Mouse (Mus musculus) heart, embryonic 13.5 days (tissue): ENCODE data around the gene Mog. TPM values are rescaled to one million over a fixed set of nuclear protein-coding genes. Genes with fewer than 3 reads are reported as not detected.

Source experiments
- ATAC-seq: fragments of 200-750 bp; cut with Nextera tagmentation; 2 replicates; pipeline ENCODE4 v1.8.0; 2017; ENCODE audit warnings: moderate TSS enrichment; ENCODE audit not compliant: insufficient number of reproducible peaks, low FRiP score, low TSS enrichment; ENCODE audit errors: extremely low read depth
- H3K27ac ChIP-seq: fragments of 300-500 bp; sonication (generic); replicated peaks from 2 replicates; pipeline ENCODE4 v1.5.1; 2015; ENCODE audit warnings: moderate library complexity, mild to moderate bottlenecking, inconsistent platforms
- H3K27me3 ChIP-seq: fragments of 300-500 bp; sonication (generic); replicated peaks from 2 replicates; pipeline ENCODE4 v1.6.1; 2015; ENCODE audit warnings: mild to moderate bottlenecking, inconsistent platforms
- H3K36me3 ChIP-seq: fragments of 300-500 bp; sonication (generic); 2 replicates; pipeline ENCODE4 v1.6.1; 2015; ENCODE audit warnings: mild to moderate bottlenecking, inconsistent platforms
- H3K4me1 ChIP-seq: fragments of 300-500 bp; sonication (generic); 2 replicates; pipeline ENCODE4 v1.6.1; 2015; ENCODE audit warnings: inconsistent platforms
- H3K4me2 ChIP-seq: fragments of 300-500 bp; sonication (generic); 2 replicates; pipeline ENCODE4 v1.6.1; 2015; ENCODE audit warnings: inconsistent platforms, mild to moderate bottlenecking, moderate library complexity
- H3K4me3 ChIP-seq: fragments of 300-500 bp; sonication (generic); 2 replicates; pipeline ENCODE4 v1.5.1; 2015; ENCODE audit warnings: moderate library complexity, mild to moderate bottlenecking, inconsistent platforms
- H3K9ac ChIP-seq: fragments of 300-500 bp; sonication (generic); 2 replicates; pipeline ENCODE4 v1.6.1; 2015; ENCODE audit warnings: inconsistent platforms, mild to moderate bottlenecking, moderate library complexity
- H3K9me3 ChIP-seq: fragments of 300-500 bp; sonication (generic); 2 replicates; pipeline ENCODE4 v1.6.1; 2016; ENCODE audit warnings: inconsistent platforms
- WGBS: fragments of 180-500 bp; shearing (Covaris S2); methylation state at CpG from one replicate; pipeline ENCODE4 v1.1.7; 2015; ENCODE audit warnings: mixed read lengths; 5-methylcytosine and 5-hydroxymethylcytosine counted together
- polyA plus RNA-seq: library from polyadenylated mRNA; unstranded; fragments of >200 nt; fragmentation: Nextera tagmentation; extraction: Ambion mirVana; gene quantifications from 2 replicates; pipeline ENCODE4 v1.2.1, GENCODE M21; 2015

Gene Mog
- polyA plus RNA-seq, 1 experiment from 2014 or later, result not detected

DNA sequence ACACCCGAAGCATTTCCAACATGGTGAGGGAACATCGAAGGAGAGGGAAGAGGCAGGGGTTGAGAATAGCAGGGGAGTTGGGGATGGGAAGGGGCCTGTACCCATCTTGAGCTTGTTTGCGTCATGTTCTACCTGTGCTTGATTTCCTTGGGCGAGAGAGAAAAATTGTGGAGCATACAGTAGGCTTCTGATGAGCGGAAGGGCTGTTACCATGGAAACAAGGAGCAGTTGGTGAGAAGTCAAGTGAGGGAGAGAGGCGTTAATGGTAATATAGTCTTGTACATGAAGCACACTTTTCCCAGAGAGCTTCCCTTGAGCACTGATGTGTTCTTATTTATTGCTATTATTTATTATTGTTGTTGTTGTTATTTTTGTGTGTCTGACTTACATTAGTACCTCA, 33.8 kb upstream of the Mog start:
- Histone ChIP-seq H3K27me3 (no peaks in the 10 kb centered on the region), H3K9me3 (no peaks in the 10 kb centered on the region), H3K9ac (no peak overlapping the region), H3K36me3 (peaks cover 77% of the 10 kb centered on the region), H3K4me3 (no peak overlapping the region), H3K4me2 (no peak overlapping the region), H3K27ac (no peak overlapping the region), H3K4me1 (0 out of 2 replicates have a peak, but pooled peaks cover under 1% of the 10 kb centered on the region)
- no peak for ATAC-seq
- 86% methylated on average over 6 of the region's 6 CpGs for WGBS

- ATAC-seq, result no peak
- Histone ChIP-seq H3K27ac (no peak overlapping the region), H3K9ac (no peak overlapping the region), H3K27me3 (peaks cover 19% of the 10 kb centered on the region), H3K4me3 (no peak overlapping the region), H3K36me3 (peaks cover 32% of the 10 kb centered on the region), H3K4me1 (peaks cover 31% of the 10 kb centered on the region), H3K9me3 (no peaks in the 10 kb centered on the region), H3K4me2 (no peak overlapping the region; the same call in 1 of the 2 replicates)
- WGBS, result 55% methylated on average over 4 of the region's 4 CpGs
Measured at GRCm38 (mm10) chr17:37051745-37052144, 28.5 kb upstream of the Mog start.

DNA sequence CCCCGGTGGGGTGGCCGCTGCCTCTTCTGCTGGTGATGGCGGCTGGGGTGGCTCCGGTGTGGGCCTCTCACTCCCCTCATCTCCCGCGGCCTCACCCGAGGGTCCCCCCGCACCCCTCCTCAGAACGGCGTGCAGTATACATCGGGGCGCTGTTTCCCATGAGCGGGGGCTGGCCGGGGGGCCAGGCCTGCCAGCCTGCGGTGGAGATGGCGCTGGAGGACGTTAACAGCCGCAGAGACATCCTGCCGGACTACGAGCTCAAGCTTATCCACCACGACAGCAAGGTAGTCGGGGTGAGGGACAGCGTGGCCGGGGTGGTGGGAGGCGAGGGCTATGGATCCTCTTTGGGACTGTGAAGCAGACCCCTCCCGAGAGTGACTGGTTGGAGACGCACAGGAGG, 27.7 kb upstream of the Mog start:
- 6% methylated on average over 27 of the region's 27 CpGs for WGBS
- Histone ChIP-seq H3K9ac (peak overlapping the region; percentile 85), H3K4me1 (peaks cover 34% of the 10 kb centered on the region), H3K27ac (no peak overlapping the region), H3K27me3 (peaks cover 19% of the 10 kb centered on the region), H3K9me3 (no peaks in the 10 kb centered on the region), H3K36me3 (peaks cover 23% of the 10 kb centered on the region), H3K4me3 (peak overlapping the region; percentile 67), H3K4me2 (peak overlapping the region; percentile 96)
- ATAC-seq, result no peak

GRCm38 (mm10) chr17:37050399-37050798, 27.2 kb upstream of the Mog start:
- peak overlapping the region; percentile 67 for H3K4me3 ChIP-seq
- H3K27ac ChIP-seq, result 0 out of 2 replicates have a peak overlapping the region, but pooled peaks have one; percentile 32
- peak overlapping the region; percentile 96 for H3K4me2 ChIP-seq
- WGBS, result 2% methylated on average over 22 of the region's 22 CpGs
- ATAC-seq, result peak; percentile 28; the same call in 1 of the 2 replicates
- peaks cover 18% of the 10 kb centered on the region for H3K36me3 ChIP-seq
- H3K4me1 ChIP-seq, result peaks cover 35% of the 10 kb centered on the region
- H3K27me3 ChIP-seq, result peaks cover 19% of the 10 kb centered on the region
- H3K9ac ChIP-seq, result peak overlapping the region; percentile 85
- no peaks in the 10 kb centered on the region for H3K9me3 ChIP-seq

DNA sequence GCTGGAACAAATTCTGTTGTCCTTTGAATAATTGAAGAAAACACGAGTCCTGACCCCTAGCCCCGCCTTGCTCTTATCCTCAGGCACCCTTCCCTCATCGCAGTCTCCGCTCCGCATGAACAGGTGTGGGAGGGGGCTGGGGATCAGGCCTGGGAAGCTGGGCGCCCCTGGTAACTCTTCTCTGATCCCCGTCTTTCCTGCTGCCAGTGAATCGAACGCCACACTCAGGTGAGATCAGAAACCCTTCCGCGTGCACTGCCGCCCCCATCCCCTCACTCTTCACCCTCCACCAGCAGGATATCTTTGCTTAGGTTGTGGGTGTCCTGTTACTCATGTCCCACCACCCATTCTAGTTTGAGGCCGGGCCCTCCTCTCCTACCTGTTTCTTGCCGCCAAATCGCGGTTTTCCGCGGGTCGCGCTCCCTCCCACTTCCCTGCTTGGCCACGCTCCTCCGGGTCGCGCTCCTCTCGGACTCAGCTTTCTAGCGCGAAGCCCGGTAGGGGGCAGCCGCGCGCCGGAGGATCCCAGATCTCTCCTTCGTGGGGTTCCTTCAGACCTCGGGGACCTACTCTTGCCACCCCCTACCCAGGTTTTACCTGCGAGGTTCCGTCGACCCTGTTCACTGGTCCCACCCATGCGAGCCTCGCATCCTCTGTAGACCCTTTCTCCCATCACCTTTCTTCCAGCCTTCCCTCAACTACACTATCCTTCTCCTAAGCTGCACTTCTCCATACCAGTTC, 26.5 kb upstream of the Mog start:
- peaks cover 19% of the 10 kb centered on the region for H3K27me3 ChIP-seq
- H3K4me2 ChIP-seq, result peak overlapping the region; percentile 96
- ATAC-seq, result no peak
- H3K9me3 ChIP-seq, result no peaks in the 10 kb centered on the region
- peaks cover 13% of the 10 kb centered on the region for H3K36me3 ChIP-seq
- peaks cover 38% of the 10 kb centered on the region for H3K4me1 ChIP-seq
- 6% methylated on average over 39 of the region's 39 CpGs for WGBS
- H3K4me3 ChIP-seq, result peak overlapping the region; percentile 67
- peak overlapping the region; percentile 85 for H3K9ac ChIP-seq
- H3K27ac ChIP-seq, result 0 out of 2 replicates have a peak overlapping the region, but pooled peaks have one; percentile 32

- ATAC-seq, result no peak
Measured at GRCm38 (mm10) chr17:37048383-37048782, 25.2 kb upstream of the Mog start.

GRCm38 (mm10) chr17:37047981-37048380, 24.8 kb upstream of the Mog start:
- H3K4me2 ChIP-seq, result no peak overlapping the region
- no peak overlapping the region for H3K27ac ChIP-seq
- H3K9ac ChIP-seq, result no peak overlapping the region
- H3K4me1 ChIP-seq, result peaks cover 38% of the 10 kb centered on the region
- ATAC-seq, result no peak
- H3K27me3 ChIP-seq, result peaks cover 19% of the 10 kb centered on the region
- no peak overlapping the region for H3K4me3 ChIP-seq
- H3K36me3 ChIP-seq, result 0 out of 2 replicates have a peak, but pooled peaks cover 3% of the 10 kb centered on the region
- 24% methylated on average over 3 of the region's 3 CpGs for WGBS
- H3K9me3 ChIP-seq, result no peaks in the 10 kb centered on the region

More at GRCm38 (mm10) chr17:37048383-37048782, 25.2 kb upstream of the Mog start:
- Histone ChIP-seq H3K4me3 (no peak overlapping the region), H3K9ac (no peak overlapping the region), H3K4me2 (no peak overlapping the region), H3K27me3 (peaks cover 19% of the 10 kb centered on the region), H3K4me1 (peaks cover 38% of the 10 kb centered on the region), H3K9me3 (no peaks in the 10 kb centered on the region), H3K36me3 (0 out of 2 replicates have a peak, but pooled peaks cover 3% of the 10 kb centered on the region), H3K27ac (no peak overlapping the region)
- 57% methylated on average over 7 of the region's 7 CpGs for WGBS

DNA sequence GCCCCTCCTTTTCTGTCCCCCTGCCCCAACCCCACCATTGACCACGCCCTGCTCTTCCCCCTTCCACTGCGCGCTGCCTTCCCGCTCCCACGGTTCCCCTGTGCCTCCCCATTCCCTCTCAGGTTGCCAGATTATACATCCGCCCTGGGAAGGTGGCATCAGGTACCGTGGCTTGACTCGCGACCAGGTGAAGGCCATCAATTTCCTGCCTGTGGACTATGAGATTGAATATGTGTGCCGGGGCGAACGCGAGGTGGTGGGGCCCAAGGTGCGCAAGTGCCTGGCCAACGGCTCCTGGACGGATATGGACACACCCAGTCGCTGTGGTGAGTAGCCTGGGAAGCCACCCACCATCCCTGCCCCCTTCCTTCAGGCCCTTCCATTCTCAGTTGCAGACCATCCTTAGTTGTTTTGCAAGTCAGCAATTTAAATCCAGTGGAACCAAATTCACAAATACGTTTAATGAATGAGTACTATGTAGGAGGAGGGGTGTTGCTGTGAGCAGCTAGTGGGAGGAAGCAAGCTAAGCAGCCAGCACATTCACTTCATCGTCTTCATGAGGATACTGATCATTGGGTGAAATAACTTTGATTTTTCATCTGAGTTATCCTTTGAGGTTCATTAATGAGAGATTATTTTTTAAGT, 24.3 kb upstream of the Mog start:
- Histone ChIP-seq H3K27ac (no peak overlapping the region), H3K9ac (peak overlapping the region; percentile 93; the same call in 1 of the 2 replicates), H3K4me3 (peak overlapping the region; percentile 87), H3K4me1 (peaks cover 38% of the 10 kb centered on the region), H3K27me3 (peaks cover 19% of the 10 kb centered on the region), H3K4me2 (peak overlapping the region; percentile 97), H3K9me3 (no peaks in the 10 kb centered on the region), H3K36me3 (0 out of 2 replicates have a peak, but pooled peaks cover under 1% of the 10 kb centered on the region)
- ATAC-seq, result no peak
- 29% methylated on average over 19 of the region's 19 CpGs for WGBS

- H3K27ac ChIP-seq, result peak overlapping the region; percentile 75
- H3K4me3 ChIP-seq, result peak overlapping the region; percentile 87
- H3K9me3 ChIP-seq, result no peaks in the 10 kb centered on the region
- peak overlapping the region; percentile 97 for H3K4me2 ChIP-seq
- H3K36me3 ChIP-seq, result no peaks in the 10 kb centered on the region
- peak; percentile 48; the same call in 1 of the 2 replicates for ATAC-seq
- H3K9ac ChIP-seq, result peak overlapping the region; percentile 93
- WGBS, result under 1% methylated on average over 54 of the region's 58 CpGs
- H3K4me1 ChIP-seq, result peaks cover 34% of the 10 kb centered on the region
- peaks cover 19% of the 10 kb centered on the region for H3K27me3 ChIP-seq
Measured at GRCm38 (mm10) chr17:37046312-37047112, 23.3 kb upstream of the Mog start.

DNA sequence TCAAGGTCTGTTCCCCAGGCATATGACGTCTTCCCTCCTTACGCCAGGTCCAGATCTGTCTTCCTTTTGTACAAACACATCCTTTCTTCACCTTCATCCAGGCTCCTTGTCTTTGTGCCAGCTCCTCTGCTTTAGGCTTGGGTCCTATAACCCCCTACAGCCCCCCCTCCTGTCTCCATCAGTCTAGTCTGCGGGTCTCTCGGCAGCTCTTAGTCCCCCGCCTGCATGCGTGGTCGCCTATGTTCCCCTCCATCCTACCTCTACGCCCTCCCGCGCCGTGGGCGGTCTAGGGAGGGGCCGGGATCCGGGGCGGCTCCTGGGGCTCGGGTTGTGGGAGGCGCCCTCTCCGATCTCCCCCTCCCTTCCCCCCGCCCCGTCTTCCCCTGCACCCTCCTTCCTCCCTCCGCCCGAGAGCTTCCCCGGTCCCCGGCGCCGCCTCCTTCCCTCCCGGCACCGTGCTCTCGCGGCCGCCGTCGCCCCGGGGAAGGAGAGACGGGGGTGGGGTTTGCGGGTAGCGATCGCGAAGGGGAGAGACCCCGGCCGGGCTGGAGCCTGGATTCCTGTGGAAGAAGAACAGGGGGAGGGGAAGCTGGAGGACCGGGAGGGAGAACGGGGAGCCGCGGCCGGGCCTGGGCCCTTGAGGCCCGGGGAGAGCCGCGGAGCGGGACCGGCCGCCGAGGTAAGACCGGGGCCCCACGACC, 22.6 kb upstream of the Mog start, which contains the start of gene Gabbr1:
Gabbr1 (plus strand) TSS at position 356 of the 701 bp plus-strand sequence.
- ATAC-seq, result peak; percentile 71
- peak within 1 kb of the TSS; percentile 75 for H3K27ac ChIP-seq
- no peaks in the 10 kb centered on the region for H3K36me3 ChIP-seq
- H3K9ac ChIP-seq, result peak within 1 kb of the TSS; percentile 93
- H3K4me3 ChIP-seq, result peak within 1 kb of the TSS; percentile 87
- no peaks in the 10 kb centered on the region for H3K9me3 ChIP-seq
- peaks cover 19% of the 10 kb centered on the region for H3K27me3 ChIP-seq
- H3K4me2 ChIP-seq, result peak within 1 kb of the TSS; percentile 97
- peaks cover 30% of the 10 kb centered on the region for H3K4me1 ChIP-seq
- WGBS, result under 1% methylated on average over 40 of the region's 55 CpGs
